Mouse (Mus musculus): ENCODE measurements around the gene Nlrc5. TPM values are rescaled to one million over a fixed set of nuclear protein-coding genes. Genes with fewer than 3 reads are reported as not detected.

Gene Nlrc5
- polyA plus RNA-seq, 1 experiment from 2014 or later = 0.29 TPM

DNA sequence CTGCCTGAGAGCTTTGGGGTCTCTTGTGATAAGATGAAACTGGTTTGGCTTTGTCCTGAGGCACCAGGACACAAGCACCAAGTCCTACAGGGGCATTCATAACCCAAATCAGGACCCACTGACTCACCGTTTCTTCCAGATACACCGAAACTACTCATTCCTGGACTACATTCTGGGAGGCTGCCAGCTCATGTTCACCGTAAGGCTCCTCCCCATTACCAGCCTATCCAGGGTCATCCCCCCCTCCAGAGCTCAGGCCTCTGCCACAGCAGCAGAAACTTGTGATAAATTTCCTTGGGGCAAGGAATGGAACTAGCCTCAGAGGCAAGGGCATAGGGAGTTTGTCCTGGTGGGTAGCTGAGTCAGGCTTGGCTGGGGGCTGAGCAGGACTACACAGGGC lies 123.1 kb downstream of the Nlrc5 start:
- Histone ChIP-seq H3K36me3 (no peaks in the 10 kb centered on the region), H3K27ac (replicated peaks) (no peak overlapping the region), H3K4me1 (replicated peaks) (peaks cover 8% of the 10 kb centered on the region), H3K9ac (no peak overlapping the region), H3K27me3 (no peaks in the 10 kb centered on the region), H3K9me3 (no peaks in the 10 kb centered on the region), H3K4me3 (no peak overlapping the region), H3K4me2 (no peak overlapping the region)
- WGBS = 84% methylated on average over 3 of the region's 3 CpGs
- no peak for ATAC-seq (ENCODE audit: low FRiP score, low read depth)

DNA sequence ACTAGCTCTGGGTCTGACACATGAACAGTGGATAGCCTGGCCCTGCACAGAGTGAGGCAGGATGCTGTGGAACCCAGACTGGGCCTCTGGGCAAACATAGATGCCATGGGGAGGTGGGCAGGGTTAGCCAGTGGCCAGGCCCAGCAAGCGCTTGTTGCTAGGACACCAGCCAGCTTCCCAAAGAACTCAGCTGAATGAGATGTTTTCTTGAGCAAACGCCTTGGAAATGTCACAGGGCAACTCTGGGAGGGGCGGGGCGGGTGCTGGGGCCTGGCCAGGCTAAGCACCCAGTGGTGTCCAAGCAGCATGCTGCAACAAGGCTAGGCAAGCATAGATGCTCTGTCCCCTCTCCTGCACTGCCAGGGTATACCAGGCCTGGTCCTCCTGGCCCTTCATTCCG lies 127.1 kb downstream of the Nlrc5 start:
- H3K27ac ChIP-seq (replicated peaks) = no peak overlapping the region
- H3K9ac ChIP-seq = no peak overlapping the region
- H3K4me3 ChIP-seq = no peak overlapping the region
- WGBS = 34% methylated on average over 5 of the region's 5 CpGs
- no peaks in the 10 kb centered on the region for H3K9me3 ChIP-seq
- peak; percentile 88 for ATAC-seq (ENCODE audit: low FRiP score, low read depth)
- H3K4me2 ChIP-seq = no peak overlapping the region
- no peaks in the 10 kb centered on the region for H3K27me3 ChIP-seq
- H3K36me3 ChIP-seq = no peaks in the 10 kb centered on the region
- peaks cover 15% of the 10 kb centered on the region for H3K4me1 ChIP-seq (replicated peaks)

DNA sequence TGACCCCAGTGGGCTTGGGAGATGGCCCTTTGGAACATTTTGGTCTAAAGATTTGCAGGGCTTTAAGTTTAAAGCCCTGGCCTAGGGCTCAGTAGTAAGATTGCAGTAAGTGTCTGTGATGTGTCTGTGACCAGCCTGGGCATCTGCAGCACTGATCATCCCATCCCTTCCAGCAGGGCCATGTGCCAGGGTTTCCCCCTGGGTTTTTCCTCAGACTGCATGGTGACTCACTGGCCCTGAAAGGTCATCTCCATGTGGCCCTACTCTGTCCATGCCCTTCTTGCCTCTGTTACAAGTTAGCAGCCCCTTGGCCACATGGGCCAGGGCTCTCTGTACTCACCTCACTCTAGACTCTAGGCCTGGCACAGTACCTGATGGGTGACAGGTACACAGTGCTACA lies 130.3 kb downstream of the Nlrc5 start:
- Histone ChIP-seq H3K36me3 (no peaks in the 10 kb centered on the region), H3K27ac (replicated peaks) (no peak overlapping the region), H3K4me3 (no peak overlapping the region), H3K9me3 (no peaks in the 10 kb centered on the region), H3K4me2 (no peak overlapping the region), H3K9ac (no peak overlapping the region), H3K4me1 (replicated peaks) (peaks cover 34% of the 10 kb centered on the region), H3K27me3 (no peaks in the 10 kb centered on the region)
- no peak for ATAC-seq (ENCODE audit: low FRiP score, low read depth)

DNA sequence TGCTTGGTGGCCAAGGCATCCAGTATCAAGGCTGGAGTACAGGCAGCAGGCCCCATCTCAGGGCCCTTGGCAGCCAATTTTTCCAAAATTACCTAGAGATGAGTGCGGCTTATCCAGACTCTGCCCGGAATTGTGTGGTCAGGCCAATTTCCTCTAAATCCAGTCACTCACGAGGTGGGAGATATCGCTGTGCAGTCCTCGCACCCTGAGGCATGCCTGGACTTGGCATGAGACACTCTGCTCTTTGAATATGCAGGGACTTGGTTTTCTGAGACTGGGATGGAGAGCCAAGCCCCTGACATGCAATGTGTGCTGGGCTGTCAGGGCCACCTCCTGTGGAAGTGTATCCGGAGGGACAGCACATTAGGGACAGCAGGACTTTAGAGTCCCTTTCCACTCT lies 131.9 kb downstream of the Nlrc5 start:
- H3K9ac ChIP-seq = no peak overlapping the region
- H3K9me3 ChIP-seq = no peaks in the 10 kb centered on the region
- peaks cover 40% of the 10 kb centered on the region for H3K4me1 ChIP-seq (replicated peaks)
- H3K27me3 ChIP-seq = no peaks in the 10 kb centered on the region
- H3K27ac ChIP-seq (replicated peaks) = peak overlapping the region; percentile 84
- no peak overlapping the region for H3K4me3 ChIP-seq
- no peaks in the 10 kb centered on the region for H3K36me3 ChIP-seq
- no peak for ATAC-seq (ENCODE audit: low FRiP score, low read depth)
- WGBS = 56% methylated on average over 6 of the region's 6 CpGs
- H3K4me2 ChIP-seq = no peak overlapping the region

DNA sequence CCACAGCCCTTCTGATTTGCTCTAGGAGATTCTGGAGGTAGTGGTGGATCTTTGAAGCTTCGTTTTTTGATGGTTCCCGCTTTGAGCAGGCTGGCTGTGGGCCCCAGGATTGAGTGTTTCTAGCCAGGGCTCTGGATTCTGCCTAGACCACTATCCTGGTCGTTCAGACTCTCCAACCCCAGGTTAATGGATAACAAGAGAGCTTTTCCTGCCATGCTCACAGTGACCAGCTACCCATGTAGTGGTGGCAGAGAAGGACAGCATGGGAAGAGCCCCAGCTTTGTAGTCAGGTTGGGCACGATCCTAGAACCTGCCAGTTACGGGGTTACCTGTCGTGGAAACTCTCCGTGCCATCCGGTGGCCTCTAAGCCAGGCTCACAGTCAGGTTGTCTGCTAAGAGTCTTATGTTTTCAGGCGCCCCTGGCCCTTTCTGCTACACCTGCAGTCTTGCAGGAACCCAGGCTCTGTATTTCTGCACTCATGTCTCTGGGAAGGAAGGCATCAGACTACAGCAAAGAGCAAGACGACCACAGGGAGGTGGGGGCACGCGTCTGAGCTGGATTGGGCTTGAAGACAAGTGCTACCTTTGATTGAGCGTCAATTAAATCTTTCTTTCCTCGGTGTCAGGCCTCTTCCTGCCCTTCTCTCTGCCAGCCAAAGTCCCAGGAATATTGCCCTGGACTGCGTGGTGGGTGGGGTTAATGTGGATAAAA lies 132.4 kb downstream of the Nlrc5 start:
- Histone ChIP-seq H3K27ac (replicated peaks) (peak overlapping the region; percentile 84), H3K9me3 (no peaks in the 10 kb centered on the region)

DNA sequence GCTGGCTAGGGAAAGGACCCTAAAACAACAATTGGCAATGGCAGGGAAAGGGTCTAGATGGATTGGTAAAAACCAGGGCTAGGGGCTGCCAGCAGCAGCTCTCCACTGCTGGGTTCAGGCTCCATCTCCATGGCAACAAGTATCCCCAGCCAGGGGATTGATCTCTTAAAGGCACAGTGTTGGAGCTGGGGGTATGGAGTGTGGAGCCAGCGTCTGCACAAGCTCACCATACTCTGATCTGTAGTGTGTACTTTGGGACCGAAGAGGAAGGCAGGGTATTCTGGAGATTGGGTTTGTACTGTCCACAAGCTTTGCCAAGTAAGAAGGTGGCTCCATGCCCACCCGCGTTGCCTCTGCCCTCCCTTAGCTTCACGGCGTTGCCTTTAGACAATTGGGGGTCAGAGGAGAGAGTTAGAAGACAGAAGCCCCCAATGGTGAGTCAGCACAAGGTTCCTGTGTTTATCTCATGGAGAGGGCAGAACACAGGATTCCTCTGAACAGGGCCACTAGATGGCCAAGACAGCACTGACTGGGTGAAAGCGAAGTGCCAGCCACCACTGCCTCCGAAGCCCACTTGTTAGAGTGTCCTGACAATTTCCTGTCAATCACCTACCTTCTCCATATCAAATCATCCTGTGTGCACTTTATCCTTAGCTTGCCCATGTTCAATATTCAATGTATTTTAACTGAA lies 133.1 kb downstream of the Nlrc5 start:
- no peaks in the 10 kb centered on the region for H3K9me3 ChIP-seq
- H3K36me3 ChIP-seq = no peaks in the 10 kb centered on the region
- ATAC-seq (ENCODE audit: low FRiP score, low read depth) = peak; percentile 94
- no peaks in the 10 kb centered on the region for H3K27me3 ChIP-seq
- peak overlapping the region; percentile 84 for H3K27ac ChIP-seq (replicated peaks)
- no peak overlapping the region for H3K4me3 ChIP-seq
- 28% methylated on average over 8 of the region's 8 CpGs for WGBS
- H3K4me1 ChIP-seq (replicated peaks) = peaks cover 35% of the 10 kb centered on the region
- H3K4me2 ChIP-seq = peak overlapping the region; percentile 8
- H3K9ac ChIP-seq = peak overlapping the region; percentile 18; the same call in 1 of the 2 replicates

More for the DNA sequence above, 132.4 kb downstream of the Nlrc5 start:
- Histone ChIP-seq H3K36me3 (no peaks in the 10 kb centered on the region), H3K4me1 (replicated peaks) (peaks cover 37% of the 10 kb centered on the region), H3K4me2 (peak overlapping the region; percentile 8), H3K9ac (peak overlapping the region; percentile 18; the same call in 1 of the 2 replicates), H3K4me3 (no peak overlapping the region), H3K27me3 (no peaks in the 10 kb centered on the region)
- peak; percentile 1 for ATAC-seq (ENCODE audit: low FRiP score, low read depth)
- 47% methylated on average over 15 of the region's 15 CpGs for WGBS

DNA sequence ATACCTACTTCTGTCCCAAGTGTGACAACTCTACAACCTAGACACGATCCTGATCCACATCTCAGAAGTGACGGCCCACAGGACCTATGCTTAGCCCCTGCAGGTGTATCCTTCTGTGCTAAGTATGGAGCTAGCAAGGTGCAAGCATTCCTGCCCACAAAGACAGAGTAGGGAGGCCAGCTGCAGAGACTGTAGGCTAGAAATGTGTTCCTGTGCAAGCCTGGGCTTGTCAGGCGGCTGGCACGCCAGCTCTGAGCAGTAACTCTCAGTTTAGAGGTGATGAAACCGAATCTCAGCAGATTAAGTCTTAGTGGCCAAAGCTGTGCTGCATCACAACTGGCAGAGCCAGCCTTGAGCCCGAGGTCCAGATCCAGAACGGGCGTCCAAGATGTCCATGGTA lies 133.9 kb downstream of the Nlrc5 start:
- Histone ChIP-seq H3K27ac (replicated peaks) (peak overlapping the region; percentile 84), H3K4me1 (replicated peaks) (peaks cover 35% of the 10 kb centered on the region), H3K4me3 (no peak overlapping the region), H3K36me3 (no peaks in the 10 kb centered on the region), H3K9me3 (no peaks in the 10 kb centered on the region), H3K27me3 (no peaks in the 10 kb centered on the region), H3K9ac (no peak overlapping the region), H3K4me2 (no peak overlapping the region)
- 88% methylated on average over 8 of the region's 8 CpGs for WGBS
- no peak for ATAC-seq (ENCODE audit: low FRiP score, low read depth)

DNA sequence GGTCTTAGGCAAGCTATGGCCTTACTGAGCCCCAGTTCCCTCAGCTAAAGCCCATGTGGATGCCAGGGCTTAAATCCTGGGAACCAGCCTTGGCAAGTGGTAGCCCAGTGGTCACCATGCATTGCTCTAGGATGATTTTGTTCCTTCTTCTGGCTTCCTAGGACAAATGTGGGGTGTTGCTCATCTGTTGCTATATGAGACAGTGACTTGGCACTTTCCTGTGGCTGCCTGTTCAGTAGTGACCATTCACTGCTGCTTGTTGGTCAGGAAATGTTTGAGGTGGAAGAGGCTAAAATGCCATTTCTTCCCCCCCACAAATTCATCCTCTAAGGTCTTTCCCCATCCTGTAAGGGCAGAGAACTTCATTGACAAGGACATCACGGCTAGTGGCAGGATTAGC lies 135.3 kb downstream of the Nlrc5 start:
- peaks cover 42% of the 10 kb centered on the region for H3K4me1 ChIP-seq (replicated peaks)
- no peak for ATAC-seq (ENCODE audit: low FRiP score, low read depth)
- no peak overlapping the region for H3K4me2 ChIP-seq
- no peak overlapping the region for H3K4me3 ChIP-seq
- no peaks in the 10 kb centered on the region for H3K9me3 ChIP-seq
- H3K36me3 ChIP-seq = 0 out of 2 replicates have a peak, but pooled peaks cover 6% of the 10 kb centered on the region
- WGBS = 52% methylated on average over 1 of the region's 1 CpGs
- no peak overlapping the region for H3K27ac ChIP-seq (replicated peaks)
- H3K9ac ChIP-seq = no peak overlapping the region
- H3K27me3 ChIP-seq = no peaks in the 10 kb centered on the region

DNA sequence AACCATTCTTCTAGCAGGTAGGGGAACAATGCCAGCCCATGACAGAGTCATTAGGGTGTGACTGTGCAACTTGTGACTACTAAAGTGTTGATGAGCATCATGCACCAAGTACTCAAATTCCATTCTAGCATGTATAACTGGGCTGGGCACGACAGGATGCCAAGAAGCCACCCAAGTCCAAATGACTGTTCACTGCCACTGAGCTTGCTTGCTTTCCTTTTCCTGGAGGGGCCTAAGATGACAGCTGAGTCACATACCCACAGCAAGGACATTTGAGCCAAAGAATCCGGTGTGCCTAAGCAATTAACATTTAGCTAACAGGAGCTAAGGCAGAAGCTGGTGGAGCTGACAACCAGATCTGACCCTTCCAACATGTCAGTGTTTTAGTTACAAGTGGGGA lies 137.7 kb downstream of the Nlrc5 start:
- Histone ChIP-seq H3K4me3 (no peak overlapping the region), H3K9me3 (no peaks in the 10 kb centered on the region), H3K36me3 (peaks cover 25% of the 10 kb centered on the region), H3K9ac (no peak overlapping the region), H3K4me1 (replicated peaks) (peaks cover 32% of the 10 kb centered on the region), H3K27me3 (no peaks in the 10 kb centered on the region), H3K27ac (replicated peaks) (no peak overlapping the region), H3K4me2 (no peak overlapping the region)
- WGBS = 73% methylated on average over 2 of the region's 2 CpGs
- ATAC-seq (ENCODE audit: low FRiP score, low read depth) = no peak

DNA sequence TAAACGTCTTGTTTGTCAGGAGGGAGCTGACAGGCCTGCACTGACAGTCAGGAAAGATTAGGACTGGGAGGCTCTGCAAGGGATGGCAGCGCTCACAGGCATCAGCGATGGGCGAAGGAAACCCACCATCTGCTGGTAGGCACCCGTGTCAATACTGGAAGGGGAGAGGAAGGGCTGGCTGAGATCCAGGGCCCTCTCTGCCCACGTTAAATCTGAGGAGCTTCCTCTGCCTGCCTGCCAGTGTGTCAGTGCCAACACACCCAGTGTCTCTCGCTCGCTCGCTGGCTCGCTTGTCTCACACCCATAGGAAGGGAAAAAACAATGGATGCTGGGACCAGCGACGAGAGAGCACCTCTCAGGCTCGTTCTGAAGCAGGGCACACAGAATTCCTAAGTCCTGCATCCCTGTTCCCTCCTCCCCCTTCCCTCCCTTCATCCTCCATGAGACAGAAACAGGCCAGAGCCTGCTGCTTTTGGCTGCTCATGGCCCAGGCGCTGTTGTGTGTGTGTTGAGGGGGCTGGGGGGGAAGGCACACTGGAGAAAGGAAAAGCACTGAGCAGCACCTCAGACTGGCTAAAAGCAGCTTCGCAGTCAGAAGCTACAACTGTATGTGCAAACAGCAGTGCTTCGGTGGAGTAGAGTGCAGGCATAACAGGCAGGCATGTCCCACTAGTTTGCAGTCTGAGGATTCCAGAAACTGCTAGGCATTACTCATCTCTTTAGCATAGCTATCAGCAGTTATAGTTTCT lies 140.2 kb downstream of the Nlrc5 start:
- 62% methylated on average over 16 of the region's 16 CpGs for WGBS
- peaks cover 45% of the 10 kb centered on the region for H3K36me3 ChIP-seq
- no peak overlapping the region for H3K4me3 ChIP-seq
- peaks cover 19% of the 10 kb centered on the region for H3K4me1 ChIP-seq (replicated peaks)
- no peak overlapping the region for H3K4me2 ChIP-seq
- no peaks in the 10 kb centered on the region for H3K9me3 ChIP-seq
- no peak overlapping the region for H3K9ac ChIP-seq
- peak; percentile 77 for ATAC-seq (ENCODE audit: low FRiP score, low read depth)
- H3K27ac ChIP-seq (replicated peaks) = peak overlapping the region; percentile 79
- H3K27me3 ChIP-seq = no peaks in the 10 kb centered on the region

DNA sequence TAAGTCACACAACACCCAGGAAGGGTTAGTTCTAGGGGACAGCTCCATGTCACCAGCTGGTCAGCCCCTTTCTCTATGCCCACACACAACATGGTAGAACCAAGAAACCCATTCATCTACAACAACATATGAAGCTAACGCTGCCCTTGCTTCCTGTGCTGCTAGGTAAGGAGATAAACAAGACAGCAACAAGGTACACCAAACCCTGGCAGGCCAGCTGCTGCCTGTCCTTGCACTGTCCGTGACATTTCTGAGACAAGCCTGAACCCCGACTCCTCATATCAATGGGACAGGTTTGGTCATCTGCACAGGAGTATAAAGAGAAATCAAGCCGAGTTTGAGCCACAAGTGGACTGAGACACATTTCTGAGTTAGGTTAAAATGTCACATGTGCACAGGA lies 141.0 kb downstream of the Nlrc5 start:
- H3K27ac ChIP-seq (replicated peaks) = peak overlapping the region; percentile 79; the same call in 1 of the 2 replicates

More for the DNA sequence above, 141.0 kb downstream of the Nlrc5 start:
- WGBS = 90% methylated on average over 4 of the region's 4 CpGs
- Histone ChIP-seq H3K36me3 (peaks cover 50% of the 10 kb centered on the region), H3K9me3 (no peaks in the 10 kb centered on the region), H3K9ac (no peak overlapping the region), H3K4me3 (no peak overlapping the region), H3K27me3 (no peaks in the 10 kb centered on the region), H3K4me2 (no peak overlapping the region), H3K4me1 (replicated peaks) (peaks cover 13% of the 10 kb centered on the region)
- ATAC-seq (ENCODE audit: low FRiP score, low read depth) = no peak

Data from hindbrain, embryonic 15.5 days (tissue).